Mouse (Mus musculus) stomach, postnatal 0 days (tissue): ENCODE data around the gene S100a2. TPM values are rescaled to one million over a fixed set of nuclear protein-coding genes. Genes with fewer than 3 reads are reported as not detected.

Experiments used
- ATAC-seq: fragments of 200-750 bp; cut with Nextera tagmentation; 2 replicates; pipeline ENCODE4 v1.8.0; 2017; ENCODE audit not compliant: low FRiP score, low TSS enrichment
- DNase-seq: peaks from one replicate; pipeline ENCODE4 v3.0.0-alpha.2; 2016; ENCODE audit warnings: low spot score
- H3K27ac ChIP-seq: fragments of 300-500 bp; sonication (generic); replicated peaks from 2 replicates; pipeline ENCODE4 v1.5.1; 2014; ENCODE audit warnings: mild to moderate bottlenecking, control low read depth
- H3K27me3 ChIP-seq: fragments of 300-500 bp; sonication (generic); 2 replicates; pipeline ENCODE4 v1.6.1; 2014; ENCODE audit warnings: low read length; ENCODE audit not compliant: control insufficient read depth, insufficient read depth
- H3K36me3 ChIP-seq: fragments of 300-500 bp; sonication (generic); 2 replicates; pipeline ENCODE4 v1.6.1; 2014; ENCODE audit warnings: low read length, mixed read lengths; ENCODE audit not compliant: control insufficient read depth, insufficient read depth
- H3K4me1 ChIP-seq: fragments of 300-500 bp; sonication (generic); replicated peaks from 2 replicates; pipeline ENCODE4 v1.6.1; 2014; ENCODE audit warnings: antibody characterized with exemption; ENCODE audit not compliant: control insufficient read depth, insufficient read depth
- H3K4me2 ChIP-seq: fragments of 300-500 bp; sonication (generic); replicated peaks from 2 replicates; pipeline ENCODE4 v1.6.1; 2014; ENCODE audit warnings: low read depth, mild to moderate bottlenecking, control low read depth, moderate library complexity
- H3K4me3 ChIP-seq: fragments of 300-500 bp; sonication (generic); 2 replicates; pipeline ENCODE4 v1.5.1; 2014; ENCODE audit warnings: low read depth, low read length, control low read depth
- H3K9ac ChIP-seq: fragments of 300-500 bp; sonication (generic); 2 replicates; pipeline ENCODE4 v1.6.1; 2014; ENCODE audit warnings: mild to moderate bottlenecking, low read length, control low read depth, mixed read lengths
- H3K9me3 ChIP-seq: fragments of 300-500 bp; sonication (generic); 2 replicates; pipeline ENCODE4 v1.6.1; 2016; ENCODE audit warnings: low read length; ENCODE audit not compliant: control insufficient read depth
- CTCF ChIP-seq: IDR thresholded peaks from 2 replicates; pipeline ENCODE4 v1.5.1; 2016; ENCODE audit warnings: antibody characterized with exemption, low read depth, mild to moderate bottlenecking, moderate library complexity
- EP300 ChIP-seq: optimal IDR thresholded peaks from 2 replicates; pipeline ENCODE3; 2016; ENCODE audit warnings: antibody characterized with exemption
- WGBS: fragments of 180-500 bp; shearing (Covaris S2); extraction: QIAGEN DNeasy Blood & Tissue Kit; methylation state at CpG from one replicate; pipeline ENCODE4 v1.1.7; 2014; 5-methylcytosine and 5-hydroxymethylcytosine counted together
- polyA plus RNA-seq: library from polyadenylated mRNA; unstranded; fragments of >200 nt; fragmentation: Nextera tagmentation; extraction: Ambion mirVana; gene quantifications from 2 replicates; pipeline ENCODE4 v1.2.1, GENCODE M21; 2015

Gene S100a2
- polyA plus RNA-seq, 1 experiment from 2014 or later: 0.65 TPM

GRCm38 (mm10) chr3:90582156-90582555, 7.9 kb upstream of the S100a2 start:
- WGBS: 94% methylated on average over 1 of the region's 1 CpGs
- ATAC-seq: no peak
- Histone ChIP-seq H3K27me3 (no peaks in the 10 kb centered on the region), H3K9ac (no peak overlapping the region), H3K36me3 (no peaks in the 10 kb centered on the region), H3K27ac (no peak overlapping the region), H3K4me1 (peaks cover 4% of the 10 kb centered on the region), H3K4me2 (no peak overlapping the region), H3K4me3 (no peak overlapping the region), H3K9me3 (no peaks in the 10 kb centered on the region)
- no peak for DNase-seq
- no peak for TF ChIP-seq EP300
- peak; percentile 61 for TF ChIP-seq CTCF

GRCm38 (mm10) chr3:90582556-90582955, 7.5 kb upstream of the S100a2 start:
- ATAC-seq (no peak), DNase-seq (no peak)
- Histone ChIP-seq H3K27me3 (no peaks in the 10 kb centered on the region), H3K9me3 (no peaks in the 10 kb centered on the region), H3K4me1 (peaks cover 5% of the 10 kb centered on the region), H3K9ac (no peak overlapping the region), H3K27ac (no peak overlapping the region), H3K4me3 (no peak overlapping the region), H3K36me3 (no peaks in the 10 kb centered on the region), H3K4me2 (no peak overlapping the region)
- TF ChIP-seq CTCF: no peak
- TF ChIP-seq EP300: no peak
- WGBS: 89% methylated on average over 4 of the region's 4 CpGs

GRCm38 (mm10) chr3:90583893-90584292, 6.2 kb upstream of the S100a2 start:
- H3K27ac ChIP-seq: no peak overlapping the region

GRCm38 (mm10) chr3:90585595-90585994, 4.5 kb upstream of the S100a2 start:
- no peaks in the 10 kb centered on the region for H3K27me3 ChIP-seq
- peak; percentile 80 for DNase-seq
- peak overlapping the region; percentile 97 for H3K27ac ChIP-seq
- 0 out of 2 replicates have a peak overlapping the region, but pooled peaks have one; percentile 14 for H3K4me2 ChIP-seq
- H3K9ac ChIP-seq: no peak overlapping the region
- H3K36me3 ChIP-seq: no peaks in the 10 kb centered on the region
- WGBS: 33% methylated on average over 5 of the region's 5 CpGs
- TF ChIP-seq EP300: peak; percentile 62
- peak; percentile 95 for TF ChIP-seq CTCF
- no peak overlapping the region for H3K4me3 ChIP-seq
- peak; percentile 85 for ATAC-seq
- peaks cover 5% of the 10 kb centered on the region for H3K4me1 ChIP-seq
- H3K9me3 ChIP-seq: no peaks in the 10 kb centered on the region

More at GRCm38 (mm10) chr3:90583893-90584292, 6.2 kb upstream of the S100a2 start:
- ATAC-seq (no peak), DNase-seq (no peak)
- Histone ChIP-seq H3K27me3 (no peaks in the 10 kb centered on the region), H3K4me1 (peaks cover 5% of the 10 kb centered on the region), H3K4me3 (no peak overlapping the region), H3K36me3 (no peaks in the 10 kb centered on the region), H3K9me3 (no peaks in the 10 kb centered on the region), H3K4me2 (no peak overlapping the region), H3K9ac (no peak overlapping the region)
- TF ChIP-seq CTCF (no peak; the same call in 1 of the 2 replicates), EP300 (no peak)
- WGBS: 40% methylated on average over 3 of the region's 3 CpGs

- H3K4me1 ChIP-seq: peaks cover 5% of the 10 kb centered on the region
- H3K9me3 ChIP-seq: no peaks in the 10 kb centered on the region
- H3K27ac ChIP-seq: peak overlapping the region; percentile 97
- no peak overlapping the region for H3K4me2 ChIP-seq
- no peak for DNase-seq
- no peaks in the 10 kb centered on the region for H3K27me3 ChIP-seq
- TF ChIP-seq CTCF (no peak), EP300 (no peak)
- no peak overlapping the region for H3K4me3 ChIP-seq
- WGBS: 70% methylated on average over 15 of the region's 15 CpGs
- peak overlapping the region; percentile 47; the same call in 1 of the 2 replicates for H3K9ac ChIP-seq
- ATAC-seq: no peak
- no peaks in the 10 kb centered on the region for H3K36me3 ChIP-seq
Observed at GRCm38 (mm10) chr3:90586016-90586643, 3.9 kb upstream of the S100a2 start.

GRCm38 (mm10) chr3:90586906-90587305, 3.1 kb upstream of the S100a2 start:
- peak; percentile 87 for ATAC-seq
- 33% methylated on average over 10 of the region's 10 CpGs for WGBS
- H3K36me3 ChIP-seq: no peaks in the 10 kb centered on the region
- TF ChIP-seq EP300 (no peak), CTCF (peak; percentile 26; the same call in 1 of the 2 replicates)
- no peak overlapping the region for H3K9ac ChIP-seq
- DNase-seq: peak; percentile 94
- no peaks in the 10 kb centered on the region for H3K27me3 ChIP-seq
- peak overlapping the region; percentile 97 for H3K27ac ChIP-seq
- H3K4me3 ChIP-seq: no peak overlapping the region
- H3K9me3 ChIP-seq: no peaks in the 10 kb centered on the region
- H3K4me1 ChIP-seq: peaks cover 5% of the 10 kb centered on the region
- H3K4me2 ChIP-seq: no peak overlapping the region
